Mouse (Mus musculus): ENCODE measurements around the gene Asb4. TPM values are rescaled to one million over a fixed set of nuclear protein-coding genes. Genes with fewer than 3 reads are reported as not detected.

The Asb4 gene
- polyA plus RNA-seq, 1 experiment from 2014 or later: 28.5 TPM

DNA sequence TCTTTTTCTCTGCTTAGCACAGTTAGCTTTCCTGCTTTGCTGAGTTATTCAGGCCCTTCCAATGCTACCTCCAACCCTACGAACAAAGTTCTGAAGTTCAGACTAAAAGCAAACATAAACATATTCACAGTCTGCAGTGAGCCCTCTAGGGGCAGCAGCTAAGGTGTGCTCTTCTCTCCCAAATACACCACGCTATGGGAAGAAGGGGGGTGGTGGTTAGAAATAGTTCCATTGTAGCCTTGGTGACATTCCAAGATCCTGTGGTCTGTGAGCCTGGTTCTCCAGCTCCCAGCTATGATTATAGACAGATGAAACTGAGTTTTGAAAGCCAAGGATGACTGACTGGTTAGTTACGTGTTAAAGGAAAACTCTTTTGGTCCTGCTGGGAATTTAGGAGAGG is 13.6 kb downstream of the Asb4 start:
- no peak overlapping the region for H3K4me3 ChIP-seq (replicated peaks)
- H3K36me3 ChIP-seq (replicated peaks): no peaks in the 10 kb centered on the region
- H3K9me3 ChIP-seq: no peaks in the 10 kb centered on the region
- H3K27me3 ChIP-seq: no peaks in the 10 kb centered on the region; the same call in 1 of the 2 replicates
- H3K4me2 ChIP-seq: no peak overlapping the region
- no peak overlapping the region for H3K27ac ChIP-seq
- no peak overlapping the region for H3K9ac ChIP-seq
- WGBS: 66% methylated on average over 3 of the region's 3 CpGs
- H3K4me1 ChIP-seq: peaks cover 17% of the 10 kb centered on the region; the same call in 1 of the 2 replicates
- ATAC-seq (ENCODE audit: low FRiP score): no peak

DNA sequence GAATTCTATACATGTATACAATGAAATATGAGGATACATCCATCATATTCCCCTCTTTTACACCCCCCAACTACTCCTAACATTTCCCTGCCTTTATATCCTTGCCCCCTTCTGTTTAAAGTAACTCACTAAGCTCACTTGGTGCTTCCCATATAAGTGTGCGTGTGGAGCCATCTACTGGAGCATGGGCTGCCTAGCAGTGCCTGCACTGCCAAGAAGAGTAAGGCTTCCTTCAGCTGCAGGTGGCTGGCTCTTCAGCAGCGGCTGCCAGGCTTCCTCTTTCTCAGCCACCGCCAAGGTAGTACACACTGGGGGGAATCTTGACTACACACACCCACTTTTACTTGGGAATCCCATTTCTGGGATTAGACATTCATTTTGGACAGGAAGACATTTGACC is 18.2 kb downstream of the Asb4 start:
- WGBS: 2% methylated on average over 3 of the region's 3 CpGs
- Histone ChIP-seq H3K4me1 (peaks cover 25% of the 10 kb centered on the region), H3K4me3 (replicated peaks) (no peak overlapping the region)

DNA sequence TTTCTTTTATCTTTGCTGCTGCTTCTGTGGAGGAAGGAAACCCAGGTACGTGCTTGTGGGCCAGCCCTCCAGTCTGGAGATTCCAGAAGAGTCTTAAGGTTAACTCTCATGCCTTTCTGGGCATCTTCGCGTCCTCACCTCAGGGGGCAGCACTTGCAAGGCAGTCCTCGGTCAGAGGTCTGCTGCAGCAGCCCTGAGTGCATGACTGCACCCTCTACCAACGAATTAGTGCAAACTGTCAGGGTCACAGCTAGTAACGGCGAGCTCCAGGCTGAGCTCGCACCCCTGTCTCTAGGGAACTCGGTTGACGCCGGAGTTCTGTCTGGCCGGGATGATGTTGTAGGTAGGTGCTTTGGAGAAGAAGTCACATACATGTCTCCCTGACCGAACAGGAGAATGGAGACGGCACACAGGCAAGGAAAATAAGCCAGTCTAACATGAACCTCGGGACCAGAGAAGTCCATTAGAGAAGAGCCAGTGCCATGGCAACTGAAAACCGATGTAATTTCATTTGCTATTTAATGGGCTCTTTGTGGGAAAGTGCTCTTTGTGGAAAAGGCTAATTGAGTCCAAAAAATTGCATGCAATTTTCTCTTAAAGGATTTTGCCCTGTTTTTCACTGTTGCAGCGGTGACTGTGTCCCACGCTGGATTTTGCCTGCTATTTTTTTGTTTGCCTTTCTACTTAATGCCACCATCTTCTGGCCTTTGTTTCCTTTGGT is 20.1 kb downstream of the Asb4 start:
- Histone ChIP-seq H3K4me1 (peaks cover 37% of the 10 kb centered on the region), H3K27me3 (no peaks in the 10 kb centered on the region), H3K9ac (no peak overlapping the region; the same call in 1 of the 2 replicates), H3K36me3 (replicated peaks) (no peaks in the 10 kb centered on the region), H3K27ac (peak overlapping the region; percentile 93), H3K9me3 (no peaks in the 10 kb centered on the region), H3K4me2 (peak overlapping the region; percentile 48), H3K4me3 (replicated peaks) (peak overlapping the region; percentile 26)
- peak; percentile 70 for ATAC-seq (ENCODE audit: low FRiP score)
- WGBS: 7% methylated on average over 18 of the region's 18 CpGs

More for the DNA sequence above, 18.2 kb downstream of the Asb4 start:
- H3K4me2 ChIP-seq: no peak overlapping the region
- no peak overlapping the region for H3K9ac ChIP-seq
- no peaks in the 10 kb centered on the region for H3K9me3 ChIP-seq
- no peaks in the 10 kb centered on the region for H3K36me3 ChIP-seq (replicated peaks)
- peak; percentile 78 for ATAC-seq (ENCODE audit: low FRiP score)
- no peaks in the 10 kb centered on the region for H3K27me3 ChIP-seq
- H3K27ac ChIP-seq: no peak overlapping the region

DNA sequence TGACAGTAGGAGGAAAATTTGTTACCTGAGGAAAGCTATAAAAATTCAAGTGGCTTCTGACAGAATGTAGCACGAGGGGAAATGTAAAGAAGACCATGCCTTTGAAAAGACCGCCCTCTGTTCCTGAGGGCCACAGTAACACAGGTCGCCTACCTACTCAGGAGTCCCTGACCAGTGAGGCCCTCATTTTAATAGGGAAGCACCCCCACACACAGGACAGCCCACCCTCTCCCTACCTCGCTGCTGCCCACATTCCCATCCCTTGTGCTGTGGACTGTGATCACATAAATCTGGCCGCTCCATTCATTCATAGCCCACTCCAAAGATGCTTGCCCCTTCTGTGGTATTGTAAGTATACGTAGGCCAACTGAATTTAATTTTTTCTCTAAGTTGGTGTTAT is 20.8 kb downstream of the Asb4 start:
- Histone ChIP-seq H3K36me3 (replicated peaks) (no peaks in the 10 kb centered on the region), H3K4me1 (peaks cover 44% of the 10 kb centered on the region), H3K27me3 (no peaks in the 10 kb centered on the region), H3K9me3 (no peaks in the 10 kb centered on the region), H3K4me3 (replicated peaks) (no peak overlapping the region), H3K9ac (no peak overlapping the region; the same call in 1 of the 2 replicates), H3K27ac (peak overlapping the region; percentile 93), H3K4me2 (peak overlapping the region; percentile 48)
- 19% methylated on average over 6 of the region's 6 CpGs for WGBS
- ATAC-seq (ENCODE audit: low FRiP score): peak; percentile 28; the same call in 1 of the 2 replicates

DNA sequence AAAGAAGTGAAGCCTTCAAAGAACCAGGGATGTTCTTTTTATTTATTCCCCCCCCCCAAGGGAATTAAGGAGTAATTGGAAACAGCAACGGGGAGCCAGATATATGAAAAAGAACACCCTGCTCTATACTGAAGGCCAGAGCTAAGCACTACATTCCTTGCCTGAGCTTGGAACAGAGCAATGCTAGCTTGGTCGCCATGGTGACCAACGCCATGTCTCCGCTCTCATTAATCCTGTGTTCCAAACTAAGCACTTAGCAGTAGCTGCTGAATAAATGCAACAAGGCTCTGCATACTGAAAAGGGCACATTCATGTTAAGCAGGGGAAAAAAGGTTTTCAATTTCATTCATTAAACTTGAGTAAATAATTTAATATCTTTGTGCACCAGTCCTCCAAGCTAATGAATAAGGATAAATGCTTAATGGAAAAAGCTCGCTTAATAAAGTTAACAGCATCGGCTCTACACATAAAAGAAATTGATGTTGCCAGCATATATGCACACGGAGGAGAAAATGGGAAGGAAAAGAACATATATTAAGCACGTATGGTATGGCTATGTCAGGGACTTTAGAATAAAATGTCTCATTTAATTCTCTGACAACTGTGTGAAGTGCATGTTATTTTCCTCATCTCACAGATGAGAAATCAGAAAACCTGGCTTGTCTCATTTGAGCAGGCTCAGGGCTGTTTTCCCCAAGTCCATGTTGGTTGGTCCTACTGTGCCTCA is 25.4 kb downstream of the Asb4 start:
- no peak overlapping the region for H3K9ac ChIP-seq
- peak; percentile 91 for ATAC-seq (ENCODE audit: low FRiP score)
- no peaks in the 10 kb centered on the region for H3K36me3 ChIP-seq (replicated peaks)
- H3K27me3 ChIP-seq: no peaks in the 10 kb centered on the region
- peaks cover 48% of the 10 kb centered on the region for H3K4me1 ChIP-seq
- H3K9me3 ChIP-seq: no peaks in the 10 kb centered on the region
- peak overlapping the region; percentile 67 for H3K27ac ChIP-seq
- 7% methylated on average over 8 of the region's 8 CpGs for WGBS
- H3K4me3 ChIP-seq (replicated peaks): no peak overlapping the region
- no peak overlapping the region; the same call in 1 of the 2 replicates for H3K4me2 ChIP-seq

DNA sequence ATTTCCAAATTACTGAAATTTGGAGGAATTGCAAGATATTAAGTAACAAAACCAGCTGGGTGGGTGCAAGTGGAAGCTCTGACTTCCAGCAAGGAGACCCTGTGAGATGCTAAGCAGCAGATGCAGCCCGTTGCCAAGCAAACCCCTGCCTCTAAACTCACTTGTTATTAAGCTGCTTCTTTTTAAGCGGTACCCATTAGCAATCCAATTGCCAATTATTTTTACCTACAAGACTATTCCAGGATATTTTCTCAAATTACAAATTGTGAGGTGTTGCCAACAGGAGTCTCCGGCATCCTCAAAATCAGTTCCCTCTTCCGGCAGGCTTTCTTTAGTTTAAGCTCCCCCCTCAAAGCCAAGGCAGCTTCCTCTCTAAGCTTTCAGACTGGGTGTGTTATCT is 26.5 kb downstream of the Asb4 start:
- Histone ChIP-seq H3K9ac (no peak overlapping the region), H3K4me3 (replicated peaks) (no peak overlapping the region), H3K4me1 (peaks cover 39% of the 10 kb centered on the region), H3K27me3 (no peaks in the 10 kb centered on the region), H3K27ac (peak overlapping the region; percentile 61; the same call in 1 of the 2 replicates), H3K4me2 (no peak overlapping the region), H3K36me3 (replicated peaks) (no peaks in the 10 kb centered on the region), H3K9me3 (no peaks in the 10 kb centered on the region)
- no peak for ATAC-seq (ENCODE audit: low FRiP score)
- 26% methylated on average over 4 of the region's 4 CpGs for WGBS

DNA sequence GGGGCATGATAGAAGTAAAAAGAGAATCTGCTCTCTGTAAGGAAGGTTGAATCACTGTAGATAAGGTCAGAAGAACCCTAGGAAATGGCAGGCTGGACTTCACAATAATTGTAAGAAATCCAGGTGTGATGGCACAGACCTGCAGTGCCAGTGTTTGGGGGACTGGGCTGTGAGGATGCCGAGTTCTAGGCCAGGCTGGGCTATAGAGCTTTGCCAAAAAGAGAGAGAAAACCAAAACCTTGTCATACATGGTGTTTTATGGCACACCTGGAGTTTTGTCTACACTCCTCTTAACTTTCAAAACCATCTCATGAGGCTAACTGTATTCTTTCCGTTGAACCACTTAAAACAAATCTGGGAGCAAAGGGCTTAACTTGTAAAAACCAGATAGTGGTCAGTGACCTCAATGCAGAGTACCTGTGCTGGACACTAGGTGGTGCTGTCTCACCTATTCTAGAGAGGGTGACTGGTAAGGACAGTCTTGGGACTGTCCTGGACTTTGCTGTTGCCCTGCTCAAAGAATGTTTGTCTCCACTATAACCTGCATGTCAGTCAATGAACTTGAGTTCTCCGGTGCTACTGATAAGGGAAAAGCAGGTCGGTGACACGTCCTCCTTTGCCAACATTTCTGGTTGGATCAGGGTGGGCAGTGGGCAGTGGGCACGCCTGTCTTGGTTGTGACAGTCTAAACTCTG is 27.7 kb downstream of the Asb4 start:
- peak; percentile 54; the same call in 1 of the 2 replicates for ATAC-seq (ENCODE audit: low FRiP score)
- H3K36me3 ChIP-seq (replicated peaks): no peaks in the 10 kb centered on the region

DNA sequence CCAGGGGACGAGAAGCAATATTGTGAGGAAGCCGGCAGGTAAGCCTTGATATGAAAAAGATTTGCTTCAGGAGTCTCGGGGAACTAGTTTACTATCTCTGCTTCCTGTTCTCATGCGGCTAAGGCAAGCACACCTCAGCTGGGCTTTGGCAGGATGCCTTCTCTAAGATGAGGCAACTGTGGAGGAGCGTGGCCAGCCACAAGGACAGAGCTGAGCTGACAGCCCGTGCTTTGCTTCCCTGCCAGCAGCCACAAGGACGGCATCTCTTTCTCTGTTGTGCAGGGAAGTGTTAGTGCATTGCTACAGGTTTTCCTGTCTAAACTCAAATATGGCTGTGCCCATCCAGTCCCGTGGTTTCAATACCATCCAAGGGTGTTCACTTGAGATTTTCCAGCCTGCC is 30.1 kb downstream of the Asb4 start:
- Histone ChIP-seq H3K27me3 (no peaks in the 10 kb centered on the region), H3K4me1 (peaks cover 23% of the 10 kb centered on the region), H3K27ac (no peak overlapping the region), H3K4me2 (no peak overlapping the region), H3K4me3 (replicated peaks) (no peak overlapping the region), H3K36me3 (replicated peaks) (no peaks in the 10 kb centered on the region), H3K9me3 (no peaks in the 10 kb centered on the region), H3K9ac (0 out of 2 replicates have a peak overlapping the region, but pooled peaks have one; percentile 34)
- no peak for ATAC-seq (ENCODE audit: low FRiP score)
- WGBS: 66% methylated on average over 8 of the region's 8 CpGs

More for the DNA sequence above, 27.7 kb downstream of the Asb4 start:
- 49% methylated on average over 6 of the region's 6 CpGs for whole genome bisulfite sequencing
- no peaks in the 10 kb centered on the region for H3K27me3 ChIP-seq
- H3K4me3 ChIP-seq (replicated peaks): no peak overlapping the region
- H3K4me1 ChIP-seq: peaks cover 36% of the 10 kb centered on the region
- no peaks in the 10 kb centered on the region for H3K9me3 ChIP-seq
- H3K4me2 ChIP-seq: no peak overlapping the region
- H3K9ac ChIP-seq: no peak overlapping the region
- peak overlapping the region; percentile 61; the same call in 1 of the 2 replicates for H3K27ac ChIP-seq

DNA sequence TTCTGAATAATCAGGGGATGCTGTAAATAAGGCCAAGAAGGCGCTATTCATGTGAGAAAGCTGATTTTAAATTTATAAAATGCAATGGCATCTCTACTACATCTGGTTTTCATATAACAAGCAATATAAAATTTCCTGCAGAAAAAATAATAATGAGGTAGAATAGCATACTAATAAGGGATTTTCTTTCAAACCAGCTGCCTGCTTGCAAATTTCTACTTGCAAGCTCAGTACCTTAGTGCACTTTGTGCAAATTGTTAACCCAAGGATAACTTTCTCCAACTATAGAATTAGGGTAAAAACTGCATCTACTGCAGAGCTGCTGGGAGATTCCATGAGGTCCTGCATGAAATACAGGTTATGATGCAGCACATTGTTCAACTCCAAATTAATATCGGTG is 38.3 kb downstream of the Asb4 start:
- H3K27ac ChIP-seq: no peak overlapping the region
- WGBS: 93% methylated on average over 2 of the region's 2 CpGs
- H3K4me3 ChIP-seq (replicated peaks): no peak overlapping the region
- H3K4me2 ChIP-seq: no peak overlapping the region
- no peaks in the 10 kb centered on the region for H3K9me3 ChIP-seq
- H3K4me1 ChIP-seq: no peaks in the 10 kb centered on the region
- no peak for ATAC-seq (ENCODE audit: low FRiP score)
- H3K27me3 ChIP-seq: no peaks in the 10 kb centered on the region
- 0 out of 2 replicates have a peak, but pooled peaks cover 3% of the 10 kb centered on the region for H3K36me3 ChIP-seq (replicated peaks)
- no peak overlapping the region for H3K9ac ChIP-seq

DNA sequence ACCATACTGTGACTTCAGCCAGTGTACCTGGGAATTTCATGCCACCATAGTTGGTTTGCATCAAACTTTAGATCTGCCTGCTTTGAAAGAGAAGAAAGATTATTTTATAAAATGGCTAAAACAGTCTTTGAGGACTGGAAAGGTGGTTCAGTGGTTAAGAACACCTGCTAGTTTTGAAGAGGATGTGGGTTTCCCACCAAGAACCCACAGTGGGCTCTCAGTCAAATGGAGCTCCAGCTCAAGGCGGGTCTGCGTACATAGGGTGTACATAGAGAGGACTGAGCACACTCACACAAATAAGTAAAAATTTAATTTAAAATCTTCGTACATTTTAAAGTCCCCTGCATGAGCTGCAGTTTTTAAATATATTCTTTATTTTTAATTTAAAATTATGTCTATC is 39.2 kb downstream of the Asb4 start:
- ATAC-seq (ENCODE audit: low FRiP score): no peak
- no peak overlapping the region for H3K27ac ChIP-seq
- H3K9me3 ChIP-seq: no peaks in the 10 kb centered on the region
- H3K4me1 ChIP-seq: no peaks in the 10 kb centered on the region
- H3K4me3 ChIP-seq (replicated peaks): no peak overlapping the region
- no peak overlapping the region for H3K9ac ChIP-seq
- 89% methylated on average over 3 of the region's 3 CpGs for WGBS
- H3K27me3 ChIP-seq: no peaks in the 10 kb centered on the region
- no peak overlapping the region for H3K4me2 ChIP-seq
- H3K36me3 ChIP-seq (replicated peaks): 0 out of 2 replicates have a peak, but pooled peaks cover 3% of the 10 kb centered on the region

DNA sequence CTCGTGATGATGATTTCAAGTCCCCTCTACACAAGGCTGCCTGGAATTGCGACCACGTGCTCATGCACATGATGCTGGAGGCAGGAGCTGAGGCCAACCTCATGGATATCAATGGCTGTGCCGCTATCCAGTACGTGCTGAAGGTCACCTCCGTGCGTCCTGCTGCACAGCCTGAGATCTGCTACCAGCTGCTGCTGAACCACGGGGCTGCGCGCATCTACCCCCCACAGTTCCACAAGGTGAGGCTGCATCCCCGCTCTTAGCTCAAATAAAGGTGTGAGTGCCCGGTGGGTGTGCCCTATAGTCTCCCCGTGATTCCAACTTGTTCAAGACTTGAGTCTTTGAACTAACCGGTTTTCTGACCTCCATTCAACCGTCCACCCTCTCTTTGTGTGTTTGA is 40.4 kb downstream of the Asb4 start:
- Histone ChIP-seq H3K4me1 (no peaks in the 10 kb centered on the region), H3K9me3 (no peaks in the 10 kb centered on the region), H3K27me3 (no peaks in the 10 kb centered on the region), H3K36me3 (replicated peaks) (0 out of 2 replicates have a peak, but pooled peaks cover 3% of the 10 kb centered on the region), H3K27ac (no peak overlapping the region), H3K4me2 (no peak overlapping the region), H3K4me3 (replicated peaks) (no peak overlapping the region), H3K9ac (no peak overlapping the region)
- 83% methylated on average over 15 of the region's 15 CpGs for WGBS
- no peak for ATAC-seq (ENCODE audit: low FRiP score)

DNA sequence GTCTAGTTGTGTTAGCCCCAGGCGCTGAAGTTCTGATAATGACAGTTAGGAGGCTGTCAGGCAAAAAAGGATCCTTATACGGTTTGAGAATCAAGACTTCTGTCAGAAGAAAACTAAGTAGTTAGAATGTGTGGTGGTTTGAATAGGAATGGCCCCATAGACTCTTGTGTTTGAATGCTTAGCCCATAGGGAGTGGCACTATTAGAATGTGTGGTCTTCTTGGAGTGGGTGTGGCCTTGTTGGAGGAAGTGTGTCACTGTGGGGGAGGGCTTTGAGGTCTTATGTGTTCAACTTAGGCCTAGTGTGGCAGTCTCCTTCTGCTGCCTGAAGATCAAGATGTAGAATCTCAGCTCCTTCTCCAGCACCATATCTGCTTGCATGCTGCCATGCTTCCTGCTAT is 43.8 kb downstream of the Asb4 start:
- no peak overlapping the region for H3K4me3 ChIP-seq (replicated peaks)
- ATAC-seq (ENCODE audit: low FRiP score): no peak
- no peak overlapping the region for H3K4me2 ChIP-seq
- 92% methylated on average over 2 of the region's 2 CpGs for WGBS
- H3K9me3 ChIP-seq: no peaks in the 10 kb centered on the region
- H3K27me3 ChIP-seq: peaks cover 4% of the 10 kb centered on the region; the same call in 1 of the 2 replicates
- H3K4me1 ChIP-seq: no peaks in the 10 kb centered on the region
- no peak overlapping the region for H3K27ac ChIP-seq
- H3K36me3 ChIP-seq (replicated peaks): 0 out of 2 replicates have a peak, but pooled peaks cover 3% of the 10 kb centered on the region
- no peak overlapping the region for H3K9ac ChIP-seq
